Mouse (Mus musculus) embryonic facial prominence, embryonic 14.5 days (tissue): Measurements from ENCODE around the gene Sar1a. TPM values are rescaled to one million over a fixed set of nuclear protein-coding genes. Genes with fewer than 3 reads are reported as not detected.

Experiments used
- ATAC-seq: fragments of 200-750 bp; cut with Nextera tagmentation; 2 replicates; pipeline ENCODE4 v1.8.0; 2017; ENCODE audit warnings: low read depth, moderate number of reproducible peaks, moderate TSS enrichment
- DNase-seq: peaks from one replicate; pipeline ENCODE4 v3.0.0-alpha.2; 2015; ENCODE audit warnings: low spot score
- H3K27ac ChIP-seq: fragments of 300-500 bp; sonication (generic); replicated peaks from 2 replicates; pipeline ENCODE4 v1.5.1; 2014; ENCODE audit warnings: low read depth, mild to moderate bottlenecking, low read length, moderate library complexity
- H3K27me3 ChIP-seq: fragments of 300-500 bp; sonication (generic); replicated peaks from 2 replicates; pipeline ENCODE4 v1.6.1; 2014; ENCODE audit warnings: low read length; ENCODE audit not compliant: control insufficient read depth, insufficient read depth
- H3K36me3 ChIP-seq: fragments of 300-500 bp; sonication (generic); 2 replicates; pipeline ENCODE4 v1.6.1; 2014; ENCODE audit warnings: low read length, mixed read lengths; ENCODE audit not compliant: control insufficient read depth, insufficient read depth
- H3K4me1 ChIP-seq: fragments of 300-500 bp; sonication (generic); 2 replicates; pipeline ENCODE4 v1.6.1; 2014; ENCODE audit warnings: antibody characterized with exemption, low read length; ENCODE audit not compliant: control insufficient read depth, insufficient read depth
- H3K4me2 ChIP-seq: fragments of 300-500 bp; sonication (generic); 2 replicates; pipeline ENCODE4 v1.6.1; 2014; ENCODE audit warnings: low read depth, mild to moderate bottlenecking, low read length, moderate library complexity, mixed read lengths
- H3K4me3 ChIP-seq: fragments of 300-500 bp; sonication (generic); 2 replicates; pipeline ENCODE4 v1.5.1; 2014; ENCODE audit warnings: low read depth, mild to moderate bottlenecking, low read length
- H3K9ac ChIP-seq: fragments of 300-500 bp; sonication (generic); 2 replicates; pipeline ENCODE4 v1.6.1; 2014; ENCODE audit warnings: low read depth, mild to moderate bottlenecking, low read length, moderate library complexity, mixed read lengths
- H3K9me3 ChIP-seq: fragments of 300-500 bp; sonication (generic); 2 replicates; pipeline ENCODE4 v1.6.1; 2016; ENCODE audit warnings: low read length; ENCODE audit not compliant: control insufficient read depth
- WGBS: fragments of 180-500 bp; shearing (Covaris S2); extraction: QIAGEN DNeasy Blood & Tissue Kit; methylation state at CpG from one replicate; pipeline ENCODE4 v1.1.7; 2014; 5-methylcytosine and 5-hydroxymethylcytosine counted together
- polyA plus RNA-seq: library from polyadenylated mRNA; unstranded; fragments of >200 nt; fragmentation: Nextera tagmentation; extraction: Ambion mirVana; gene quantifications from 2 replicates; pipeline ENCODE4 v1.2.1, GENCODE M21; 2014

Sar1a gene
- polyA plus RNA-seq, 1 experiment from 2014 or later, result 338 TPM

GRCm38 (mm10) chr10:61695703-61696559 lies 15.8 kb downstream of the Sar1a start:
- WGBS, result under 1% methylated on average over 36 of the region's 111 CpGs
- Histone ChIP-seq H3K9me3 (no peaks in the 10 kb centered on the region), H3K36me3 (peaks cover 39% of the 10 kb centered on the region)

GRCm38 (mm10) chr10:61696560-61696823 lies 16.4 kb downstream of the Sar1a start:
- peak overlapping the region; percentile 81 for H3K9ac ChIP-seq
- H3K4me1 ChIP-seq, result peaks cover 6% of the 10 kb centered on the region
- DNase-seq (no peak), ATAC-seq (no peak)
- peak overlapping the region; percentile 100 for H3K4me2 ChIP-seq
- no peaks in the 10 kb centered on the region for H3K27me3 ChIP-seq
- H3K4me3 ChIP-seq, result peak overlapping the region; percentile 87
- no peaks in the 10 kb centered on the region for H3K9me3 ChIP-seq
- no peak overlapping the region for H3K27ac ChIP-seq
- 14% methylated on average over 18 of the region's 19 CpGs for WGBS
- H3K36me3 ChIP-seq, result peaks cover 39% of the 10 kb centered on the region

More at GRCm38 (mm10) chr10:61695703-61696559, 15.8 kb downstream of the Sar1a start:
- Histone ChIP-seq H3K27me3 (no peaks in the 10 kb centered on the region), H3K27ac (no peak overlapping the region; the same call in 1 of the 2 replicates), H3K9ac (peak overlapping the region; percentile 81), H3K4me2 (peak overlapping the region; percentile 100), H3K4me3 (peak overlapping the region; percentile 87), H3K4me1 (peaks cover 6% of the 10 kb centered on the region)
- ATAC-seq (peak; percentile 34), DNase-seq (peak; percentile 6)

- ATAC-seq (no peak), DNase-seq (no peak)
- Histone ChIP-seq H3K27me3 (no peaks in the 10 kb centered on the region), H3K36me3 (peaks cover 38% of the 10 kb centered on the region), H3K4me1 (peaks cover 6% of the 10 kb centered on the region), H3K4me2 (peak overlapping the region; percentile 100), H3K4me3 (peak overlapping the region; percentile 87), H3K9ac (peak overlapping the region; percentile 81; the same call in 1 of the 2 replicates), H3K27ac (no peak overlapping the region), H3K9me3 (no peaks in the 10 kb centered on the region)
- 86% methylated on average over 2 of the region's 2 CpGs for WGBS
Measured at GRCm38 (mm10) chr10:61697028-61697427, 16.9 kb downstream of the Sar1a start.

GRCm38 (mm10) chr10:61704663-61705062 lies 24.6 kb downstream of the Sar1a start:
- Histone ChIP-seq H3K9ac (no peak overlapping the region), H3K4me1 (no peaks in the 10 kb centered on the region), H3K9me3 (no peaks in the 10 kb centered on the region), H3K4me3 (no peak overlapping the region), H3K27me3 (no peaks in the 10 kb centered on the region), H3K4me2 (no peak overlapping the region), H3K27ac (no peak overlapping the region), H3K36me3 (peaks cover 42% of the 10 kb centered on the region)
- no peak for DNase-seq
- 76% methylated on average over 4 of the region's 4 CpGs for WGBS
- ATAC-seq, result no peak

- Histone ChIP-seq H3K9ac (no peak overlapping the region), H3K4me1 (no peaks in the 10 kb centered on the region), H3K27me3 (no peaks in the 10 kb centered on the region), H3K27ac (no peak overlapping the region), H3K4me2 (no peak overlapping the region), H3K36me3 (peaks cover 26% of the 10 kb centered on the region), H3K4me3 (no peak overlapping the region), H3K9me3 (no peaks in the 10 kb centered on the region)
- ATAC-seq, result no peak
- WGBS, result 71% methylated on average over 6 of the region's 6 CpGs
- DNase-seq, result no peak
Measured at GRCm38 (mm10) chr10:61706412-61707375, 26.6 kb downstream of the Sar1a start.

- no peak overlapping the region for H3K4me3 ChIP-seq
- H3K36me3 ChIP-seq, result no peaks in the 10 kb centered on the region
- no peak overlapping the region for H3K4me2 ChIP-seq
- H3K9ac ChIP-seq, result no peak overlapping the region
- H3K27ac ChIP-seq, result no peak overlapping the region
- DNase-seq (no peak), ATAC-seq (no peak)
- H3K9me3 ChIP-seq, result no peaks in the 10 kb centered on the region
- WGBS, result 72% methylated on average over 3 of the region's 3 CpGs
- peaks cover 6% of the 10 kb centered on the region for H3K4me1 ChIP-seq
- H3K27me3 ChIP-seq, result no peaks in the 10 kb centered on the region
Measured at GRCm38 (mm10) chr10:61713601-61714000, 33.5 kb downstream of the Sar1a start.

- H3K4me3 ChIP-seq, result no peak overlapping the region
- H3K27ac ChIP-seq, result no peak overlapping the region
- peaks cover 6% of the 10 kb centered on the region for H3K4me1 ChIP-seq
- no peaks in the 10 kb centered on the region for H3K36me3 ChIP-seq
- no peak overlapping the region for H3K9ac ChIP-seq
- 86% methylated on average over 4 of the region's 4 CpGs for WGBS
- ATAC-seq (no peak), DNase-seq (no peak)
- no peaks in the 10 kb centered on the region for H3K9me3 ChIP-seq
- no peaks in the 10 kb centered on the region for H3K27me3 ChIP-seq
- H3K4me2 ChIP-seq, result no peak overlapping the region
Measured at GRCm38 (mm10) chr10:61714146-61714545, 34.0 kb downstream of the Sar1a start.

GRCm38 (mm10) chr10:61714771-61715461 lies 34.8 kb downstream of the Sar1a start, which contains the start of gene Aifm2:
Gene Aifm2 (plus strand): TSS chr10:61715263.
- Histone ChIP-seq H3K36me3 (no peaks in the 10 kb centered on the region), H3K4me2 (peak within 1 kb of the TSS; percentile 92), H3K27ac (no peak within 1 kb of the TSS), H3K4me3 (peak within 1 kb of the TSS; percentile 59), H3K27me3 (no peaks in the 10 kb centered on the region), H3K9ac (peak within 1 kb of the TSS; percentile 66), H3K4me1 (peaks cover 6% of the 10 kb centered on the region), H3K9me3 (no peaks in the 10 kb centered on the region)
- peak; percentile 90 for DNase-seq
- WGBS, result 17% methylated on average over 26 of the region's 36 CpGs
- peak; percentile 91 for ATAC-seq
